Mouse (Mus musculus): Measurements from ENCODE around the gene Ndufaf8. TPM values are rescaled to one million over a fixed set of nuclear protein-coding genes. Genes with fewer than 3 reads are reported as not detected.

Ndufaf8 gene
- polyA plus RNA-seq, 1 experiment: 56.7 TPM

GRCm38 (mm10) chr11:120114488-120115215 lies 15.9 kb downstream of the Ndufaf8 start:
- Histone ChIP-seq H3K4me2 (ENCODE audit: low read depth) (no peak overlapping the region), H3ac (ENCODE audit: control insufficient read depth, insufficient read length) (no peak overlapping the region), H3K27me3 (ENCODE audit: control insufficient read depth, insufficient read depth, insufficient read length) (no peaks in the 10 kb centered on the region), H3K4me3 (no peak overlapping the region), H3K79me2 (ENCODE audit: control insufficient read depth, insufficient read depth) (no peaks in the 10 kb centered on the region), H3K36me3 (ENCODE audit: control insufficient read depth, insufficient read depth) (no peaks in the 10 kb centered on the region)
- no peak for TF ChIP-seq MYOD1 (IDR thresholded peaks at IDR 0.05; ENCODE audit: control insufficient read depth in 1 of 3, insufficient read length in 2 of 3, low read depth in 2 of 3)
- no peak for TF ChIP-seq POLR2A (IDR thresholded peaks at IDR 0.05; ENCODE audit: insufficient read length, low read depth)
- no peak for TF ChIP-seq TCF12 (IDR thresholded peaks at IDR 0.05; ENCODE audit: insufficient read depth, poor library complexity, severe bottlenecking)
- no peak for TF ChIP-seq REST (IDR thresholded peaks at IDR 0.05; ENCODE audit: insufficient read depth, insufficient read length)
- TF ChIP-seq USF1 (IDR thresholded peaks at IDR 0.05; ENCODE audit: low read depth): no peak
- no peak for TF ChIP-seq E2F4 (IDR thresholded peaks at IDR 0.05; ENCODE audit: insufficient read depth)
- no peak for TF ChIP-seq CEBPB (IDR thresholded peaks at IDR 0.05; ENCODE audit: insufficient read depth, poor library complexity, severe bottlenecking)
- TF ChIP-seq MYOG (IDR thresholded peaks at IDR 0.05; ENCODE audit: control insufficient read depth in 1 of 3, insufficient read depth in 1 of 3, insufficient read length in 2 of 3, low read depth in 2 of 3): peak in 1 of 3 experiments; percentile 24

DNA sequence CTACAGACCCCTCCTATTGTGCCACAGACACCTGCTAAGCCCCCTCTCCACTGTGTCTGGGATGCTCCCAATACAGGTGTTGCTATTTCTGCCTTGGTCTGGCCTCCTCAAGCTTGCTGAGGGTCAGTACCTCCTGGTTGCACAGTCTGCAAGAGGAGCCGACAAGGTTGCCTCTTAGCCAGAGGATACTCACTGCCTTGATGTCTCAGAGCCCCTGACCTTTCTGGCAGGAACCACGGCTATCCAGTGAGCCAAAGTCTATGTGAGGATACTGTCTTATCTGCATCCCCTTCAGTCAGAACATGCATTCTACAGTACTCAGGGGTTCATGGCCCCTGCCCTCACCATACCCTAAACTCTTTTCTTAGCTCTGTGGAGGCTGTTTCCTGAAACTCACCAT lies 18.9 kb downstream of the Ndufaf8 start:
- Histone ChIP-seq H3K4me3 (no peak overlapping the region), H3ac (ENCODE audit: control insufficient read depth, insufficient read length) (no peak overlapping the region), H3K79me2 (ENCODE audit: control insufficient read depth, insufficient read depth) (no peaks in the 10 kb centered on the region), H3K4me2 (ENCODE audit: low read depth) (no peak overlapping the region), H3K36me3 (ENCODE audit: control insufficient read depth, insufficient read depth) (no peaks in the 10 kb centered on the region), H3K27me3 (ENCODE audit: control insufficient read depth, insufficient read depth, insufficient read length) (no peaks in the 10 kb centered on the region)
- TF ChIP-seq MAX (IDR thresholded peaks at IDR 0.05; ENCODE audit: low read depth) (no peak), POLR2A (IDR thresholded peaks at IDR 0.05; ENCODE audit: insufficient read length, low read depth) (no peak), MYOD1 (IDR thresholded peaks at IDR 0.05; ENCODE audit: control insufficient read depth in 1 of 3, insufficient read length in 2 of 3, low read depth in 2 of 3) (no peak), TCF3 (IDR thresholded peaks at IDR 0.05; ENCODE audit: insufficient read length, low read depth) (no peak), MYOG (IDR thresholded peaks at IDR 0.05; ENCODE audit: control insufficient read depth in 1 of 3, insufficient read depth in 1 of 3, insufficient read length in 2 of 3, low read depth in 2 of 3) (no peak), REST (IDR thresholded peaks at IDR 0.05; ENCODE audit: insufficient read depth, insufficient read length) (no peak), USF1 (IDR thresholded peaks at IDR 0.05; ENCODE audit: low read depth) (no peak), E2F4 (IDR thresholded peaks at IDR 0.05; ENCODE audit: insufficient read depth) (no peak), TCF12 (IDR thresholded peaks at IDR 0.05; ENCODE audit: insufficient read depth, poor library complexity, severe bottlenecking) (no peak)

DNA sequence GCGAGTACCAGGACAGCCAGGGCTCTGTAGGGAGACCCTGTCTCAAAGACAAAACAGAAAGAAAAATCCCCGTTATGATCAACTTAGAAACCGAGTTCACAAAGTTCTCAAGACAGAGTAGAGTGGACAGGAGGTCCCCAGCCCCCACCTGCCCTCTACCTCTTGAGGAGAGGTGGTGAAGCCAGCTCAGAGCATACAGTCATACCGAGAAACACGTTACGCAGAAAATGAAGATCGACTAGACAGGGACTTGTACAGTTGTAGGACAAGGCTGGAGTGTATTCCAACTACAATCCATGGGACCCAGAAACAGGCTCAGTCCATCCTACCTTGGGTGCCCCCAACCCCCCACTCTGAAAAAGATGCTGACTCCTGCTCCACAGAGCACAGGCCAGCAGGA lies 20.4 kb downstream of the Ndufaf8 start:
- TF ChIP-seq E2F4 (IDR thresholded peaks at IDR 0.05; ENCODE audit: insufficient read depth) (no peak), MAX (IDR thresholded peaks at IDR 0.05; ENCODE audit: low read depth) (no peak), POLR2A (IDR thresholded peaks at IDR 0.05; ENCODE audit: insufficient read length, low read depth) (no peak), TCF3 (IDR thresholded peaks at IDR 0.05; ENCODE audit: insufficient read length, low read depth) (no peak), USF1 (IDR thresholded peaks at IDR 0.05; ENCODE audit: low read depth) (no peak), TCF12 (IDR thresholded peaks at IDR 0.05; ENCODE audit: insufficient read depth, poor library complexity, severe bottlenecking) (no peak)
- Histone ChIP-seq H3K79me2 (ENCODE audit: control insufficient read depth, insufficient read depth) (no peaks in the 10 kb centered on the region), H3K36me3 (ENCODE audit: control insufficient read depth, insufficient read depth) (no peaks in the 10 kb centered on the region)

GRCm38 (mm10) chr11:120119936-120120541 lies 21.3 kb downstream of the Ndufaf8 start:
- TF ChIP-seq MYOG (IDR thresholded peaks at IDR 0.05; ENCODE audit: control insufficient read depth in 1 of 3, insufficient read depth in 1 of 3, insufficient read length in 2 of 3, low read depth in 2 of 3): no peak
- no peak for TF ChIP-seq SRF (IDR thresholded peaks at IDR 0.05; ENCODE audit: control insufficient read depth, insufficient read length, low read depth)
- no peak for TF ChIP-seq TCF3 (IDR thresholded peaks at IDR 0.05; ENCODE audit: insufficient read length, low read depth)
- TF ChIP-seq MYOD1 (IDR thresholded peaks at IDR 0.05; ENCODE audit: control insufficient read depth in 1 of 3, insufficient read length in 2 of 3, low read depth in 2 of 3): no peak
- no peak for TF ChIP-seq POLR2AphosphoS2 (IDR thresholded peaks at IDR 0.05; ENCODE audit: insufficient read length, low read depth)
- TF ChIP-seq REST (IDR thresholded peaks at IDR 0.05; ENCODE audit: insufficient read depth, insufficient read length): no peak
- no peak for TF ChIP-seq E2F4 (IDR thresholded peaks at IDR 0.05; ENCODE audit: insufficient read depth)
- TF ChIP-seq TCF12 (IDR thresholded peaks at IDR 0.05; ENCODE audit: insufficient read depth, poor library complexity, severe bottlenecking): no peak
- no peak for TF ChIP-seq POLR2A (IDR thresholded peaks at IDR 0.05; ENCODE audit: insufficient read length, low read depth)
- TF ChIP-seq USF1 (IDR thresholded peaks at IDR 0.05; ENCODE audit: low read depth): no peak
- TF ChIP-seq MAX (IDR thresholded peaks at IDR 0.05; ENCODE audit: low read depth): no peak
- no peak for TF ChIP-seq CEBPB (IDR thresholded peaks at IDR 0.05; ENCODE audit: insufficient read depth, poor library complexity, severe bottlenecking)
- H3K27me3 ChIP-seq (ENCODE audit: control insufficient read depth, insufficient read depth, insufficient read length): no peaks in the 10 kb centered on the region
- H3K4me3 ChIP-seq: no peak overlapping the region
- no peak overlapping the region for H3K4me2 ChIP-seq (ENCODE audit: low read depth)
- no peaks in the 10 kb centered on the region for H3K36me3 ChIP-seq (ENCODE audit: control insufficient read depth, insufficient read depth)
- no peaks in the 10 kb centered on the region for H3K79me2 ChIP-seq (ENCODE audit: control insufficient read depth, insufficient read depth)
- no peak overlapping the region for H3ac ChIP-seq (ENCODE audit: control insufficient read depth, insufficient read length)

More for the DNA sequence above, 20.4 kb downstream of the Ndufaf8 start:
- Histone ChIP-seq H3ac (ENCODE audit: control insufficient read depth, insufficient read length) (no peak overlapping the region), H3K4me2 (ENCODE audit: low read depth) (no peak overlapping the region), H3K4me3 (no peak overlapping the region), H3K27me3 (ENCODE audit: control insufficient read depth, insufficient read depth, insufficient read length) (no peaks in the 10 kb centered on the region)
